Mouse (Mus musculus) neural tube, embryonic 15.5 days (tissue): ENCODE measurements at regions not wholly inside any gene's neighbourhood (a gene's known extent, or its start where the extent isn't known, plus 50 kb on each side); places are given as distances from the start of the nearest gene placed in this dataset.

Experiments
- ATAC-seq: fragments of 200-750 bp; cut with Nextera tagmentation; 2 replicates; pipeline ENCODE4 v1.8.0; 2017; ENCODE audit warnings: mild to moderate bottlenecking, moderate TSS enrichment, moderate library complexity; ENCODE audit not compliant: low FRiP score
- H3K27ac ChIP-seq: fragments of 300-500 bp; sonication (generic); replicated peaks from 2 replicates; pipeline ENCODE4 v1.5.1; 2015; ENCODE audit warnings: mild to moderate bottlenecking, inconsistent platforms
- H3K27me3 ChIP-seq: fragments of 300-500 bp; sonication (generic); replicated peaks from 2 replicates; pipeline ENCODE4 v1.6.1; 2015; ENCODE audit warnings: inconsistent platforms
- H3K36me3 ChIP-seq: fragments of 300-500 bp; sonication (generic); 2 replicates; pipeline ENCODE4 v1.6.1; 2015; ENCODE audit warnings: inconsistent platforms
- H3K4me1 ChIP-seq: fragments of 300-500 bp; sonication (generic); 2 replicates; pipeline ENCODE4 v1.6.1; 2015; ENCODE audit warnings: inconsistent platforms
- H3K4me2 ChIP-seq: fragments of 300-500 bp; sonication (generic); 2 replicates; pipeline ENCODE4 v1.6.1; 2015; ENCODE audit warnings: inconsistent platforms, mild to moderate bottlenecking, moderate library complexity
- H3K4me3 ChIP-seq: fragments of 300-500 bp; sonication (generic); replicated peaks from 2 replicates; pipeline ENCODE4 v1.5.1; 2015; ENCODE audit warnings: mild to moderate bottlenecking, inconsistent platforms
- H3K9ac ChIP-seq: fragments of 300-500 bp; sonication (generic); replicated peaks from 2 replicates; pipeline ENCODE4 v1.6.1; 2015; ENCODE audit warnings: mild to moderate bottlenecking, inconsistent platforms
- H3K9me3 ChIP-seq: fragments of 300-500 bp; sonication (generic); replicated peaks from 2 replicates; pipeline ENCODE4 v1.6.1; 2016; ENCODE audit warnings: inconsistent platforms
- WGBS: fragments of 180-500 bp; shearing (Covaris S2); methylation state at CpG from one replicate; pipeline ENCODE4 v1.1.7; 2015; ENCODE audit warnings: mixed read lengths; 5-methylcytosine and 5-hydroxymethylcytosine counted together

DNA sequence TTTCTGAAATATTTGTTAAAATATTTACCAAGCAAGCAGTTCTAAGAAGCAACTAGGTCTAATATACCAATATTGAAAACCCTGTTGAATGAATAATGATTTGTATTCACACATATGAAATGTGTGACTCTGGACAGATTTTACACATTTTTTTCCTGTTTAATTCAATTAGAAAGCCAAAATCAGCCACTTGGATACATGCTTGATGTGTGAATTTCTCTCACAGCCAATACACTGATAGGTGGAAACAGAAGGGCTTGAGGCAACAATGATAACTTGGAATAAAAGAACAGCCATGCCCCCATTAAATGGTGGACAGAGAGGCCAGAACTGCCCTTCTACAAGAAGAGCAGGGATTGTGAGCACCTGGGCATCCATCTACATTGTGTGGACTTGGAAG, 1047.6 kb downstream of the Olfm4 start:
- no peaks in the 10 kb centered on the region for H3K4me1 ChIP-seq
- ATAC-seq: no peak

DNA sequence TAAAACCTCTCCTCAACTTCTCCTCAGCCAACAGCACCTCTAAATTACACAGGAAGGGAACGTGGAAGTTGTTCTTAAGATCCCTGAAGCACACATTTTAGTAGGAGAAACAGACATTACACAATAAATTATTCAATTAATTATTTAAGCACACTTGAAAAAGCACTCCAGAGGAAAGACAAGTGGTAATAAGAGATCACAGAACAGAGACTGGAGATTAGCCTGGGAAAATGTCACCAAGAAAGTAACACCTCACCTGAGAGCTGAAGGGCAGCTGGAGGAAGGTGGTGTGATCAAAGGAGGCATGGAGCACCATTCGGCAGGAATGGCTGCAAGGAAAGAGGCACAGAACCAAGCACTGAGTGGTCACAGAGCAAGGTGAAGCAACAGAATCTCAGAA, 1053.8 kb downstream of the Olfm4 start:
- WGBS: 66% methylated on average over 2 of the region's 2 CpGs
- ATAC-seq: no peak
- Histone ChIP-seq H3K9ac (no peak overlapping the region), H3K4me2 (no peak overlapping the region), H3K27ac (no peak overlapping the region), H3K4me1 (no peaks in the 10 kb centered on the region), H3K9me3 (no peaks in the 10 kb centered on the region), H3K36me3 (no peaks in the 10 kb centered on the region), H3K4me3 (no peak overlapping the region), H3K27me3 (no peaks in the 10 kb centered on the region)

More for the DNA sequence above, 1047.6 kb downstream of the Olfm4 start:
- H3K4me2 ChIP-seq: no peak overlapping the region
- no peaks in the 10 kb centered on the region for H3K27me3 ChIP-seq
- H3K27ac ChIP-seq: no peak overlapping the region
- H3K36me3 ChIP-seq: no peaks in the 10 kb centered on the region
- no peak overlapping the region for H3K4me3 ChIP-seq
- no peak overlapping the region for H3K9ac ChIP-seq
- H3K9me3 ChIP-seq: no peaks in the 10 kb centered on the region

DNA sequence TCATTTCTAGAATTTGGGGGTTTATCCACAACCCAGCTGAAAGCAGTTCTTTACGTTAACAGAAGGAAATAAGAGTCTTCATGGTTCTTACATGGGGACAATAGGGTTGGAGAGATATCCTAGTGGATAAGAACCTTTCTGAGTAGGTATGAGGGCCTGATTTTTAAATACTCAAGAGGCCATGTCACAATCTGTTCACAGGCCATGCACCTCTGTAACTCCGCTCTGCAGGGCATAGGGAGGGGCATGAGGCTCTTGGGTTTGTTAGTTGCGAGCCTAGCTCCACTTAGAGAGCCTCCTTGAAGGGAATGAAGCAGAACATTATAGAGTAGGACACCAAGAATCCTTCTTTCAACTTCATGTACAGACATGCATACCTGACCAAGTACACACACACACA, 1054.2 kb downstream of the Olfm4 start:
- Histone ChIP-seq H3K27me3 (no peaks in the 10 kb centered on the region), H3K9me3 (no peaks in the 10 kb centered on the region), H3K27ac (no peak overlapping the region), H3K36me3 (no peaks in the 10 kb centered on the region), H3K4me1 (no peaks in the 10 kb centered on the region), H3K4me3 (no peak overlapping the region), H3K9ac (no peak overlapping the region), H3K4me2 (no peak overlapping the region)
- 95% methylated on average over 3 of the region's 3 CpGs for WGBS
- no peak for ATAC-seq
